In genomic region chr15:12749549-12750301, GRCm38 (mm10) we compare ENCODE assay signal across 11 mouse cellular contexts. TPM values are rescaled to one million over a fixed set of nuclear protein-coding genes. Genes with fewer than 3 reads are reported as not detected.
DNase-seq lines count a peak whose midpoint lies in the region; ATAC-seq and TF ChIP-seq lines count a peak whose summit lies in the region.
"Had no signal": no experiment of that assay in that cellular context is flagged by ENCODE, and none has a peak within 500 bp of the region (broad histone marks: within the 10 kb centered on the region; RNA-seq: fewer than 3 reads in every experiment).

No protein-coding gene starts in this region.

- 0 out of 2 replicates have a peak overlapping the region, but pooled peaks have one; percentile 3 for H3K4me2 ChIP-seq in heart, postnatal 0 days (ENCODE audit: low read depth, low read length)
- H3K4me2 ChIP-seq in lung, embryonic 15.5 days: no peak overlapping the region
- H3K4me2 ChIP-seq in midbrain, embryonic 13.5 days (replicated peaks): no peak overlapping the region
- H3K4me2 ChIP-seq: liver, embryonic 15.5 days had no signal

- peak; percentile 34 for DNase-seq in gastrocnemius, adult 2 months
- DNase-seq in gastrocnemius, postnatal 25 days: peak; percentile 53
- DNase-seq in heart, postnatal 0 days (ENCODE audit: low spot score): peak; percentile 92
- no peak for DNase-seq in cerebellum, postnatal 14 days
- no peak for DNase-seq in right cerebral cortex, postnatal 25 days
- DNase-seq: cerebellum, adult 9-11 months; layer of hippocampus, postnatal 36 days had no signal

- peak; percentile 92 for ATAC-seq in heart, postnatal 0 days (ENCODE audit: insufficient read depth, low read depth)
- peak; percentile 74 for ATAC-seq in lung, embryonic 15.5 days (ENCODE audit: borderline replicate concordance, extremely low read depth, low FRiP score, low TSS enrichment)
- no peak for ATAC-seq in cerebellum, adult (ENCODE audit: insufficient number of reproducible peaks, low FRiP score, low TSS enrichment)
- no peak for ATAC-seq in midbrain, embryonic 13.5 days

- H3K9me3 ChIP-seq in heart, postnatal 0 days (replicated peaks; ENCODE audit: control insufficient read depth, low read length): no peaks in the 10 kb centered on the region
- no peaks in the 10 kb centered on the region for H3K9me3 ChIP-seq in lung, embryonic 15.5 days
- H3K9me3 ChIP-seq in midbrain, embryonic 13.5 days: peaks cover 4% of the 10 kb centered on the region; the same call in 1 of the 2 replicates
- H3K9me3 ChIP-seq: liver, embryonic 15.5 days had no signal

- no peaks in the 10 kb centered on the region for H3K27me3 ChIP-seq in heart, postnatal 0 days (ENCODE audit: control insufficient read depth, insufficient read depth, low read length)
- H3K27me3 ChIP-seq in lung, embryonic 15.5 days: 0 out of 2 replicates have a peak, but pooled peaks cover 6% of the 10 kb centered on the region
- no peaks in the 10 kb centered on the region for H3K27me3 ChIP-seq in midbrain, embryonic 13.5 days
- H3K27me3 ChIP-seq: liver, embryonic 15.5 days had no signal

- intact Hi-C loops in gastrocnemius, adult 2 months (cut with DNase I): no loop called here

- H3K36me3 ChIP-seq in heart, postnatal 0 days (replicated peaks; ENCODE audit: control insufficient read depth, insufficient read depth, low read length): no peaks in the 10 kb centered on the region
- no peaks in the 10 kb centered on the region for H3K36me3 ChIP-seq in lung, embryonic 15.5 days
- H3K36me3 ChIP-seq in midbrain, embryonic 13.5 days: no peaks in the 10 kb centered on the region
- H3K36me3 ChIP-seq: liver, embryonic 15.5 days had no signal

- no peak overlapping the region for H3K4me3 ChIP-seq in gastrocnemius, adult 2 months
- H3K4me3 ChIP-seq in heart, postnatal 0 days (ENCODE audit: low read depth, low read length): no peak overlapping the region
- no peak overlapping the region for H3K4me3 ChIP-seq in lung, embryonic 15.5 days
- no peak overlapping the region for H3K4me3 ChIP-seq in midbrain, embryonic 13.5 days (replicated peaks)
- H3K4me3 ChIP-seq: liver, embryonic 15.5 days had no signal

- TF ChIP-seq CTCF in gastrocnemius, adult 2 months (IDR thresholded peaks at IDR 0.05): no peak
- no peak for TF ChIP-seq CTCF in heart, postnatal 0 days (IDR thresholded peaks at IDR 0.05; ENCODE audit: low read depth)

- 24% methylated on average over 11 of the region's 11 CpGs for WGBS in heart, postnatal 0 days
- WGBS in lung, embryonic 15.5 days: 33% methylated on average over 11 of the region's 11 CpGs
- 87% methylated on average over 11 of the region's 11 CpGs for WGBS in midbrain, embryonic 13.5 days

- H3K4me1 ChIP-seq in heart, postnatal 0 days (ENCODE audit: control insufficient read depth, insufficient read depth): peaks cover 32% of the 10 kb centered on the region
- peaks cover 8% of the 10 kb centered on the region for H3K4me1 ChIP-seq in lung, embryonic 15.5 days
- no peaks in the 10 kb centered on the region for H3K4me1 ChIP-seq in midbrain, embryonic 13.5 days (replicated peaks)
- H3K4me1 ChIP-seq: liver, embryonic 15.5 days had no signal

- H3K27ac ChIP-seq in gastrocnemius, adult 2 months: no peak overlapping the region
- peak overlapping the region; percentile 90 for H3K27ac ChIP-seq in heart, postnatal 0 days (ENCODE audit: low read depth)
- H3K27ac ChIP-seq in lung, embryonic 15.5 days: no peak overlapping the region
- H3K27ac ChIP-seq in midbrain, embryonic 13.5 days: no peak overlapping the region
- H3K27ac ChIP-seq: liver, embryonic 15.5 days had no signal

- no peak; the same call in none of the 2 replicates for TF ChIP-seq EP300 in heart, postnatal 0 days (IDR thresholded peaks at IDR 0.05; ENCODE audit: low read depth)

- H3K9ac ChIP-seq in heart, postnatal 0 days (replicated peaks; ENCODE audit: low read depth, low read length): no peak overlapping the region
- H3K9ac ChIP-seq in lung, embryonic 15.5 days: no peak overlapping the region
- no peak overlapping the region for H3K9ac ChIP-seq in midbrain, embryonic 13.5 days (replicated peaks)
- H3K9ac ChIP-seq: liver, embryonic 15.5 days had no signal

RNA-seq across cellular contexts. Expression of gene Pdzd2, which starts 10.0 kb away (rescaled TPM):
- total RNA-seq in gastrocnemius, adult 2 months (2021): 10 to 100 TPM; 17.0 to 23.8 TPM
- total RNA-seq in gastrocnemius, postnatal 25 days (2021): 10 to 100 TPM; 18.9 to 19.3 TPM
- total RNA-seq in heart, postnatal 0 days (2014; rRNA removed; ENCODE audit: low replicate concordance): 82.8 and 86.0 TPM in 2 replicates
- polyA plus RNA-seq in heart, postnatal 0 days (2015; fragmentation: Nextera tagmentation; extraction: Ambion mirVana): 26.3 and 36.1 TPM in 2 replicates
- polyA plus RNA-seq in lung, embryonic 15.5 days (2015; fragmentation: Nextera tagmentation; extraction: Ambion mirVana): 32.5 and 39.8 TPM in 2 replicates
- 7.2 and 9.7 TPM in 2 replicates for polyA plus RNA-seq in midbrain, embryonic 13.5 days (2015; fragmentation: Nextera tagmentation; extraction: Ambion mirVana)

Comparison
In these comparisons a context has a peak if more than half of its experiments do, and no peak if none do; other contexts are left out.
1. DNase-seq: peak in gastrocnemius, adult 2 months (single experiment), gastrocnemius, postnatal 25 days (single experiment) and heart, postnatal 0 days (single experiment); none in cerebellum, postnatal 14 days (0 of 2) and right cerebral cortex, postnatal 25 days (single experiment).
2. ATAC-seq: peak in heart, postnatal 0 days (single experiment) and lung, embryonic 15.5 days (single experiment); none in cerebellum, adult (single experiment) and midbrain, embryonic 13.5 days (single experiment).